Mouse (Mus musculus): ENCODE data around the gene Csdc2.
"Not testable (repeated sequence)": the region's sequence is repeated elsewhere in the genome, so short reads cannot be mapped to it uniquely, and the experiment has no call there.

The Csdc2 gene

GRCm38 (mm10) chr15:81955414-81955813 lies 18.9 kb downstream of the Csdc2 start:
- no peak for DNase-seq (ENCODE audit: low spot score)

DNA sequence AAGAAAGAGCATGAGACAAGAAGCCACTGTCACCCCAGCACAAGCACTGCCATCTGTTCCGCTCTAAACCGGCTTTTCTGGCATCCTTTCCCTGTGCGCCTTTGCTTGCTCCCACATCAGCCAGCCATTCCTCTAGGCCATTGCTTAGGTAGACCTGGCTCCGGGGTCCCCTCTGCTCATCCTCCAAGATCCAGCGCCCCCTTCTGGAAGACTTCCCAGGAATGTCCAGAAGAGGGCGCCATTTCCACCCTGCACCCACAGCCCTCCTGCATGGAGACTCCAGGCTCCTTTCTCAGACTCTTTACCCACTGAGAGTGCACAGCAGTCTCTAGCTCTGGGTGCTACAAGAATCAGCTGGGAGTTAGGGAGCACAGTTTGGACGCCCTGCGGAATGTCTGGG lies 19.9 kb downstream of the Csdc2 start:
- DNase-seq (ENCODE audit: low spot score): peak; percentile 59

DNA sequence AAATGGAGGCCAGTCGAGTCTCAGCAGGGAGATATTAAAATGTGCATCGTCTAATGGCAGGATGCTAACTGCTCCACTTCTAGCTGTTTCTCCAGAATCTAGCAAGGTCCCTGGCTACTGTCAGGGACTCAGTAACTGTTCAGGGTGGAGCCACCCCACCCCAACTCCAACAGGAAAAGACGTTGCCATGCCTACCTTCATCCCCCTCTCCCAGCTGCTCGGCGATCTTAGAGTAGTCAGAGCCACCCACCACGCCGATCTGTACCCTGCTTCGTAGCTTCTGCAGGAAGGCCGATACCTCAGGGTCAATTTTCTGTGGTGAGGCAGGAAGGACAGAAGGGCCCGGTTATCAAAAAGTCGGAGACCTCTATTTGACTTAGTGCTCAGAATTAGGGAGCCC lies 21.0 kb downstream of the Csdc2 start:
- DNase-seq (ENCODE audit: low spot score): no peak

DNA sequence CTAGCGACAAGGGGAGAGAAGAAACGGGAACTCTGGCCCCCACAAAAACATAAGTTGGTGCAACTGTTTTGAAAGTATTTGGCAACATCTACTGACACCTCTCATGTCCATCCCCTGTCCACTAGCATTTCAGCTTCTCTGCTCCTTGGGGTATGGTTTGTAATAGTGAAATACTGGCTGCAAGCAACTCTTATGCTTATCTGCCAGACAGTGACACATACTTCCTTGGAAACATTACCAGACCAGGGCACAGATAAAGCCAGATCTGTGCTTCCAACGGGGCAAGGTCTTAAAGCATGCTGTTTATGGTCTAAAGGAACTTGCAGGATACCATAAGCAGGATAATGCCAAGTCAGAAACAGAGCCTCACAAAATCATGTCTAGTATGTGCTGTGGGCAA lies 22.3 kb downstream of the Csdc2 start:
- no peak for DNase-seq (ENCODE audit: low spot score)

GRCm38 (mm10) chr15:81960171-81961077 lies 23.9 kb downstream of the Csdc2 start, which contains the start of gene Pmm1:
Pmm1 (minus strand) TSS chr15:81960930.
- DNase-seq (ENCODE audit: low spot score): peak; percentile 99

- DNase-seq (ENCODE audit: low spot score): no peak
These were observed 24.5 kb downstream of the Csdc2 start for GRCm38 (mm10) chr15:81961078-81961451.

DNA sequence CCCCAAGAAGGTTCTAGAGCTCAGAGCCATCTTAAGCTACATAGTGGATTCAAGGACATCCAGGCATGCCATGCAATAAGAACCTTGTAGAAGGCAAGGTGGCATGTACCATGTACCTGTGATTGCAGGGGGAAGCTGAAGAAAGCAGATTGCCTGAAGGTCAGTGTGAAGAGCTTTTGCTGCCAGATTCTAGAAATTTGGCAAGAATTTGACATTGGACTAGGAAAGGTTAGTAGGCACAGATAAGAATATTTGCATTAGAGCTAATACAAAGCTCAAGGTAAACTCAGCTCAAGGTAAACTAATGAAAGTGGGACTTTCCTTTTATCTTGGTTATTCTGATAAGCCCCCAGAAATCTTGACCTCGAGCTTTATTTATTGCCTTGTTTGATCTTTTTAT lies 27.7 kb downstream of the Csdc2 start:
- no peak for DNase-seq (ENCODE audit: low spot score)

DNA sequence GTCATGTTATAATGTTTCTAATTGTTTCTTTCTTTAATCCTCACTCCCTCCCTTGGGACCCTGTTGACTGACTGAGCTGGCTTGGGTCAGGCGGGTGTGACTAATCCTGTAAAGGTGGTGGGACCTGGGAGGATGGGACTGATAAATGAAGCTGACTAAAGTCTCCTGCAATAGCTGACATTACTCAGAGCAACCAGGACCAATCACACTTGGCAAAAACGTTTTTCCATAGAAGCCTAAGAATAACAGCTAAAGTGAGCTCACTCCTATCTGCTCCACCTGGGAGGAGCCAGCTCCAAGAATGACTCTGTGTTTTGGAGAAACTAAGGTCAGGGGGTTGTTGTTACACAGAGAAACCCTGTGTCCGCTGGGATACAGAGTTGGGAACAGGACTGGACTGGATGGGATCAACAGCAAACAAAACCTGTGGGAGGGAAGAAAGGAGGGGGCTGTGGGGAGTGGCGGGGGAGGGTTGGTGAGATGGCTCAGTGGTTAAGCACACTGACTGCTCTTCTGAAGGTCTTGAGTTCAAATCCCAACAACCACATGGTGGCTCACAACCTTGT lies 28.5 kb downstream of the Csdc2 start:
- no peak for DNase-seq (ENCODE audit: low spot score)

GRCm38 (mm10) chr15:81966062-81966829 lies 29.7 kb downstream of the Csdc2 start:
- no peak for DNase-seq (ENCODE audit: low spot score)

DNA sequence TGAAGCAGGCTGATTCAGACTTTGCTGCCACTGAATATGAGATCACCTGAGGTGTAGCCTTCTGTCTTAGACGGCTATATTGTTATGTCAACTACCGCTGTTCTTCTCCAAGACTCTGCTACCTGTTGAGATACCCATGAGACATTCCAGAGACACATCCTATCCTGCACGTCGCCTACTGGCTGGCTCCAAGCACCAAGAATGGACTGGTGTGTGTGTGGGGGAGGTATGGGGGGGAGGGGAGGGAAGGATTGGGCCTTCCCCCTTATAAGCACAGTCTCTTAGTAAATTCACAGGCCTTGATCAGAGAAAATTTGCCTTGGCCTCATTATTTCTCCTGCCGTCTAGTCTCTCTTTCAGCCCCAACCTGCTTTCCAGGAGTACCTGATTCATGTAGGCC lies 31.3 kb downstream of the Csdc2 start:
- no peak for DNase-seq (ENCODE audit: low spot score)

DNA sequence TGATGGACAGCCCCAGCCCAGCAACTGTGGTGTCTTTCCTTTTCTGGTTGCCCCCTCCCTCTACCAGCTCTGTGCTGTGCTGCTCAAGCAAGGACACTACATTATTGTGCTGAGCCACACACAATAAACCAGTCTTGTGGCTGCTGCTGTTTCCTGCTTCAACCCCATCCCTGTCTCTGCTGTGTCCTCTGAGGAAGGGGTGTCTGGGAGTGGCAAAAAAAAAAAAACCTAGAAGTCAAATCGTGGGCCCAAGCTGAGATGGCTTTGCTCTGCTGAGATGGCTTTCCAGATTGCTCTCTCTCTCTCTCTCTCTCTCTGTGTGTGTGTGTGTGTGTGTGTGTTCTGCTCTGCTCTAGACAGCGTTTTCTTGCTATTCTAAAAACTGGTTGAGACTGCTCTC lies 31.9 kb downstream of the Csdc2 start:
- no peak for DNase-seq (ENCODE audit: low spot score)

- peak; percentile 41 for DNase-seq (ENCODE audit: low spot score)
These were observed 32.6 kb downstream of the Csdc2 start for GRCm38 (mm10) chr15:81969173-81969572.

DNA sequence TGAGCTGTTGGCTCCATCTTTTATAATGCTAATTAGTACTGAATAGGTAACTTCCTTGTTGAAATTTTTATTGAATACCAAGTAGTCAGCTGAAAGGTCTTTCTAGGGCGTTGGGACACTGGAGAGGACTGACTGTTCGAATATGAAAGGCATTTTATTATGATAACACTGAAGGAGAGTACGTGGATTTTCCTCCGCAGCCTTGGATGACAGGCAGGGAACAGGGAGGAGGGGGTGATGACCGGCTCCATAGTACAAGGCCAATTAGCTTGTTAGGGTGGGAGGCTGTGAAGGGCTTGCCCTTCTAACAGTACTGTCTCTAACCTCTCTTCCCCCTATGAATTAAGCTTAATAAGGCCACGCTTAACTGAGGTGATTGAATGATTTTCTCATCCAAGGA lies 33.1 kb downstream of the Csdc2 start:
- DNase-seq (ENCODE audit: low spot score): not testable (repeated sequence)

GRCm38 (mm10) chr15:81970498-81970897 lies 33.9 kb downstream of the Csdc2 start:
- DNase-seq (ENCODE audit: low spot score): not testable (repeated sequence)

GRCm38 (mm10) chr15:81975156-81975555 lies 38.6 kb downstream of the Csdc2 start:
- not testable (repeated sequence) for DNase-seq (ENCODE audit: low spot score)

DNA sequence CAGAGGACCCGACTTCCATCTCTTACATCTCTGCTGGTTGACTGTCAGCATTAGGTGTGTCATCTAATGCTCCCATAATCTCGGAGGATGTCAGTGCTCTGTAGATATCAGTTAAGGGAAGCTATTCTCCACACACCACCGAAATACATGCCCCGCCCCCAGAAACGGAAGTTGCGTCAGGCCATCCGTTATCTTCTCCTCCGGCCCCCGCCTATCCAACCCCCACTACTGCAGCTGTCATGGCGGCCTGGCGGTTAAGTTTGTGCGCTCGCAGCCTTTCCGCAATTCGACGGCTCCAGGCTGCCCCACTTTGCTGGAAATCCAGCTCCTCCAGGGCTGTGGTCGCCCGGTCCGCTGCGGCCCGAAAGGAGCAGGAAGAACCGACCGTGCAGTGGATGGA lies 43.8 kb downstream of the Csdc2 start, which contains the start of gene 1700029P11Rik:
1700029P11Rik (plus strand) TSS at position 220 of the 400 bp plus-strand sequence.
- no peak for DNase-seq (ENCODE audit: low spot score)

DNA sequence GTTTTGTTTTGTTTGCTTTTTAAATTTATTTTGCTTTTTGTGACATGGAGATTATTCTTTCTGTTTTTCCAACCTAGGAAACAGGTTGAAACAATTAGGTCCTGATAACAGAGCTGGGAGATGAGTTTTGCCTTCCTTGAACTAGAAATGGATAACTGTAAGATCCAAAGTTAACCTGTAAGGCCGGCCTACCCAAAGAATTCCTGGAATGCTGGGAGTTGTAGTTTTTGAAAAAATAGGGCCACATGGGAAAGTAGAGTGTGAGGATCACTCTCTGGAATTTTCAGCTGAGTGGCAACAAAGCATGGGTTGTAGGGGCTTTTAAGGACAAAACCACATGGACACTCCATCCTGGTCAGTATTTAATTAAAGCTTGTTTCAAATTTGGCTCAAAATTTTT lies 45.6 kb downstream of the Csdc2 start:
- no peak for DNase-seq (ENCODE audit: low spot score)

DNA sequence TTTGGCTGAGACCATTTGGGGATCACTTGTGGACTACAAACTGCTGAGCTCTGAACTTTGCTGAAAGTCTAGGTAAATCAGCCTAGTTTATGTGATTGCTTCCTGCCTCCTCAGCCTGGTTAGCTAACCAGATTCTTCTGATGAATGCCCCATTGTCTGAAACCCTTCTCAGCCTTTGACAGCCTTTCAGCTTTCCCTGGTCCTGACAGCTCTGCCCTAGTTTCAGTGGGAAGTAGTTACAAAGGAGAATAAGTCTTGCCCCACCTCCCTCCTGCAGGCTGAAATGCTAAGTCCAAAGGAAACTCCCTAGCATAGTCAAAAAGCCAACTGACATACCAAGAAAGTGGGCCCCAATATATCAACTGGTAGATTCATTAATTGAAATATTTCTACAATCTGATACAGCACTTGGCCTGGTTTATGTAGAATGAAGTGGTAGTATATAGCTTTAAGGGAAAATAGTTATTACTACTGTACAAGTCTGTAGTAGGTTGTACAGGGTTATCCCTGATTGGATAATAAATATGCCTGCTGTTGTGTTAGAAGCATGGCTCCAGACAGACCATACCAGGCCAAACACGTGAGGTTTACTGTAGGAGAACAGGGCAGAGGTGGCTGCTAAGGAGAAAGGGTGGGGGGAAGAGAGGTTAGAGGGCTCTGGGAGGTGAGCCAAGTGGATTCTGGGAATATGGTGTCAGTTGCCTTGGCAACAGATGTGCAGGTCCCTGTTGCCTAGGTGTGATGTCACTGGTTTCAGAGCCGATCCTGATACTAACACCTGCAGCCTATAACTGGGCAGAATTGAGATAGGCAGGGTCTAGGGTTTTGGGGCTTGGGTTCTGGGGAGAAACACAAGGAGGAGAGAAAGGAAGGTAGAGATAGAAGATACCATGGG lies 49.0 kb downstream of the Csdc2 start:
- DNase-seq (ENCODE audit: low spot score): no peak

DNA sequence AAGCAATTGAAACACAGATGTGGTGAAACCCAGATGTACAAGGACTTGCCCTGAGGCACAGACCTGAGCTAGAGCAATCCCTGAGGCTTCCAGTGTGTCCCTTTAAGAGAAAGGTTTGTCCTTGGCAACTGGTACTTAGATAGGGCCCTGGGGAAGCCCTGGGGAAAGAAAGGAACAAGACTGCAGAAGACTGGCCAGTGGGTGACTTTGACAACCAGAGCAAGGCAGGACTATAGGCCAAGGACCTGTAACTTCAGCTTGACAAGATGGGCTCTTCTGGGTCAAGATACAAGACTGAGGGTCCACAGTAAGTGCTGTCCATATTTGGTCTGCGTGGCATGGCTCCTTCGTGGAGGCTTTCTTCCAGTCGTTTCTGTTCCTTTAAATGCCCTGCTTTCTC lies 51.1 kb downstream of the Csdc2 start, which contains the start of gene Xrcc6:
Xrcc6 (plus strand) TSS at position 190 of the 400 bp plus-strand sequence.
- DNase-seq (ENCODE audit: low spot score): no peak

DNA sequence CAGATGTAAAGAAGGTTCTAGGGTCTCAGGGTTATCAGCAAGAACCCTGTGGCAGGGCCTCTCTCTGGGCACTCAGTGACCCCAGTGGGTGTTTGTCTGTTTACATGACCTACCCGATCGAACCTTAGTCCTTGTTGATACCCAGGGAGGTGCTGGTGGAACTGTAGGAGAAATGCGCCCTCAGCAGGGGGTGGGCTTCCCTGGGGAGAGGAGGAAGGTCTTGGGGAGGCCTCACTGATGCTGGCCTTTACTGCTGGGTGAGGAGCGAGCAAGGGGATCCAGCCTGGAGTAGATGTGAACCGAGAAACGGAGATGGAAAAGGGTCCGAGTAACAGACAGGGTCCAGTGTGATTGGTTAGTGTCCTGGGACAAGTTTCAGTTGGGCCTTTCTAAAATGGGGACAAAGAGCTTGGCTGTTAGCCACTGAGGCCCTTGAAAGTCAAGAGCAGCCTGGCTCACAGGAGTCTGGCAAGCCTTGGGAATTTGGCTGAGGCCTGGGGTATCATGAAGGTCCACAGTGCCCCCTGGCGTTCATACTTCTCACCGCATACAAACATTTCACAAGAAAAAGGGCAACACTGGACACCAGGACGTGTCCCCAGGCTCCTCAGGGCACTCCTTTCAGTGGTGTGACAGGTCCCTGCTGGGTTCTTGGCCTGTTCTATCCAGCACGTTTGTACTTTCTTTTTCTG lies 53.0 kb downstream of the Csdc2 start:
- peak; percentile 92 for DNase-seq (ENCODE audit: low spot score)

GRCm38 (mm10) chr15:81990549-81990948 lies 54.0 kb downstream of the Csdc2 start:
- DNase-seq (ENCODE audit: low spot score): peak; percentile 81
